Mouse (Mus musculus) embryonic fibroblast, embryonic 13.5 days (primary cell): ENCODE results near the gene Gal3st2c. TPM values are rescaled to one million over a fixed set of nuclear protein-coding genes. Genes with fewer than 3 reads are reported as not detected.

ENCODE experiments used
- H3K27ac ChIP-seq: 2 replicates; pipeline ENCODE4 v1.5.1; 2012; ENCODE audit warnings: low read length, control low read depth, inconsistent platforms; ENCODE audit not compliant: insufficient read depth
- H3K4me1 ChIP-seq: 2 replicates; pipeline ENCODE4 v1.6.1; 2011; ENCODE audit warnings: low read length; ENCODE audit not compliant: control insufficient read depth, insufficient read depth
- H3K4me3 ChIP-seq: 2 replicates; pipeline ENCODE4 v1.5.1; 2011; ENCODE audit warnings: mild to moderate bottlenecking, control low read depth, low read length; ENCODE audit not compliant: insufficient read depth
- CTCF ChIP-seq: IDR thresholded peaks from 2 replicates; pipeline ENCODE4 v1.5.1; 2011; ENCODE audit warnings: mild to moderate bottlenecking, control low read depth, low read length, moderate library complexity, borderline replicate concordance; ENCODE audit not compliant: insufficient read depth
- POLR2A ChIP-seq: IDR thresholded peaks from 2 replicates; pipeline ENCODE4 v1.6.1; 2011; ENCODE audit warnings: low read depth, mild to moderate bottlenecking, control low read depth, low read length, moderate library complexity
- polyA plus RNA-seq: library from polyadenylated mRNA; stranded (reverse); fragments of >200 nt; gene quantifications from 2 replicates; pipeline ENCODE4 v1.2.4, GENCODE M21; 2011; ENCODE audit warnings: low read depth; ENCODE audit not compliant: missing spikeins, insufficient read length

Gal3st2c gene
- polyA plus RNA-seq, 1 experiment: 0.07 TPM

DNA sequence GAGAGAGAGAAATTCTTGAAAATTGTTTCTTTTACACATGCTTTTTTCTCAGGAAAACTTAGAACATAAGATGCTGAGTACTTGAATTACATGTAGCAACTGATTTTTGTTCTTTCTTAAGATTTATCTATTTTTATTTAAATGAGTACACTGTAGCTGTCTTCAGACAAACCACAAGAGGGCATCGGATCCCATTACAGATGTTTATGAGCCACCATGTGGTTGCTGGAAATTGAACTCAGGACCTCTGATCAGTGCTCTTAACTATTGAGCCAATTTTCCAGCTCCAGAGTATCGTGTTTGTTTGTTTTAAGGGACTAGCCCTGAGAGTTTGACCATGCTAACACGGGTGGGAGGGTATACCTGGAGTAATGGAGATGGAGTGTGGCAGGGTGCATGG, 21.3 kb downstream of the Gal3st2c start:
- TF ChIP-seq POLR2A: no peak
- no peak for TF ChIP-seq CTCF

DNA sequence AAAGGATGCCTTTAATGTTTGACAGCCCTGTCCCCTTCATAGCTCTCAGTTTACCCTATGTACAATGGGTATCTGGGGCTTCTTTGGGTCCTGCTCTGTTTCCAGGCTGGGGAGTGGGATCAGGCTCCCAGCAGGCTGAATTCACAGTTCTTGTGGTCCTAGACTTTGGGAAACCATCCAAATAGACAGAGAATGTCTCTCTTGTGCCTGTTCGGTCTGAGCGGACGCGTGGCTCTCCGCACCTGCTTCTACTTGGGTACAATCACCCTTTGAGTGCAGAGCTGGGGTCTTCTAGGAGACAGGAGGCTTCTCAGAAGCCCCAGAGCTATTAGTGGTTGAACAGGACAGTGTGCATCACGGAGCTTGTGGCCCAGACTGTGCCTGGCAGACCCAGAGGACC, 29.8 kb downstream of the Gal3st2c start, which contains the start of gene Neu4:
TSS of gene Neu4 (plus strand) at position 301 of the 400 bp plus-strand sequence.
- Histone ChIP-seq H3K4me1 (no peaks in the 10 kb centered on the region), H3K27ac (no peak within 1 kb of the TSS), H3K4me3 (no peak within 1 kb of the TSS)
- TF ChIP-seq CTCF (no peak), POLR2A (no peak)

More for the DNA sequence above, 21.3 kb downstream of the Gal3st2c start:
- Histone ChIP-seq H3K4me3 (no peak overlapping the region), H3K4me1 (no peaks in the 10 kb centered on the region), H3K27ac (no peak overlapping the region)

DNA sequence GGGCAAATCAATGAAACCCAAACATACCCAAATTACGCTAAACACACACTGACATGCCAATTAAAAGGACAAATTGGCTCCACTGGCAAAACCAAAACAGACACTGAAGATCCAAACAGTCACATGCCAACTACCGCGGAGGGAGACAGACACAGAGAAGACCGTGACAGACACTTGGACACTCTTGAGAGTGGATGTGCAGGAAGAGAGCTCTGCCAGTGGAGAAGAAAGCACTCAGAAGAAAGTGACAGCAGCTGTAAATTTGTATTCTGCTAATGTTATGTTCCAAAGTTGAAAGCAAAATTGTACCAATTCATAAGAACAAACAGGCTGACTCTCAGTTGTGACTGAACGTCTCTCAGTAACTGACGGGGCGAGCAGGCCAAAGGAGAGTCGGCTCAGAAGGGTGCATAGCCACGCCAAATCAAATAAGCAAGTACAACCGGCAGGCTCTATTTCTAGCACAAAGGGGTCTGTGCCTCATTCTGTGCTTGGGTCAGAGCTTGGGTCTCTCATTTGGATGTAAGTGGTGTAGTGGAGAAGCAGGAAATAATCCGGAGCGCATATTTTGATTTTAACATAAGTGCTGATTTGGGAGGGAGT, 37.3 kb downstream of the Gal3st2c start:
- H3K4me3 ChIP-seq: no peak overlapping the region
- TF ChIP-seq POLR2A: no peak
- TF ChIP-seq CTCF: no peak
- no peaks in the 10 kb centered on the region for H3K4me1 ChIP-seq
- H3K27ac ChIP-seq: no peak overlapping the region

DNA sequence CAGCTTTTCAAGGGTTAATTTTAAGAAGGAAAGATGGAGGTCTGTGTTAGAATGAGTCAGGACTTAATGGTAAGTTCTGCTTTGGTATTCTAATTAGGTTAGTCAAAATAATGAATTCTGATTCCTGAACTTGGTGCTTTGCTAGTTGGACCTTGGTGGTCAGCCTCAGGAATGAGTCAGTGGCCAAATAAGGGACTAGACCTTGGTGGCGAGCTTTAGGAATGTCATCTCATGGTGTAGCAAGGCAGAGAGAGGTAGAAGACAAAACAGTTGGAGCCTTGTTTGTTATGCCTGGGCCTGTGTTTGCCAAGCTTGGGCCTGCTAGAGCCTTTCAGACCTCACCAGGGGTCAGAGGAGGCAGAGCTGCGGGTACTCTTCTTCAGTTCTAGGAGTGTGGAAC, 38.4 kb downstream of the Gal3st2c start:
- no peaks in the 10 kb centered on the region for H3K4me1 ChIP-seq
- no peak overlapping the region for H3K4me3 ChIP-seq
- TF ChIP-seq CTCF (no peak), POLR2A (no peak)
- H3K27ac ChIP-seq: no peak overlapping the region

DNA sequence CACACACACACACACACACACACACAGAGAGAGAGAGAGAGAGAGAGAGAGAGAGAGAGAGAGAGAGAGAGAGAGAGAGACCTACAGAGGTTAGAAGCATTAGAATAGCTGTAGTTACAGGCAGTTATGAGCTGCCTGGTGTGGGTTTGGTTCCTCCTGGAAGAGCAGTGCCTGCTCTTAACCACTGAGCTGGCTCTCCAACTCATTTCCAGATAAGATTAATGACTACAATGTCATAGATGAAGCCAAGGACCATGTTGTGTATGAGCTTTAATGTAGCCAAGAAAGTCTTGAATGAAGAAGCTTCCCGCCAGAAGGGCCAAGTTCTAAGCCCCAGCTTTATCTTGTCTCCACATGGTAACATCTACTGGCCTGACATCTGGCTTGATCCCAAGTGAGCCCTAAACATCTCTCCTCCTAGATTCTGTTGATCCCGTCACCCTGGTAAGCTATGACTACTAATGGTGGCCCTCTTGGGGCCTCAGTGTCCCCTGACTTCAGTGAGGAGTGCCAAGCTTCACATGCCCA, 42.8 kb downstream of the Gal3st2c start:
- peaks cover 3% of the 10 kb centered on the region; the same call in 1 of the 2 replicates for H3K4me1 ChIP-seq
- H3K27ac ChIP-seq: no peak overlapping the region
- H3K4me3 ChIP-seq: no peak overlapping the region
- TF ChIP-seq POLR2A: no peak
- no peak for TF ChIP-seq CTCF

DNA sequence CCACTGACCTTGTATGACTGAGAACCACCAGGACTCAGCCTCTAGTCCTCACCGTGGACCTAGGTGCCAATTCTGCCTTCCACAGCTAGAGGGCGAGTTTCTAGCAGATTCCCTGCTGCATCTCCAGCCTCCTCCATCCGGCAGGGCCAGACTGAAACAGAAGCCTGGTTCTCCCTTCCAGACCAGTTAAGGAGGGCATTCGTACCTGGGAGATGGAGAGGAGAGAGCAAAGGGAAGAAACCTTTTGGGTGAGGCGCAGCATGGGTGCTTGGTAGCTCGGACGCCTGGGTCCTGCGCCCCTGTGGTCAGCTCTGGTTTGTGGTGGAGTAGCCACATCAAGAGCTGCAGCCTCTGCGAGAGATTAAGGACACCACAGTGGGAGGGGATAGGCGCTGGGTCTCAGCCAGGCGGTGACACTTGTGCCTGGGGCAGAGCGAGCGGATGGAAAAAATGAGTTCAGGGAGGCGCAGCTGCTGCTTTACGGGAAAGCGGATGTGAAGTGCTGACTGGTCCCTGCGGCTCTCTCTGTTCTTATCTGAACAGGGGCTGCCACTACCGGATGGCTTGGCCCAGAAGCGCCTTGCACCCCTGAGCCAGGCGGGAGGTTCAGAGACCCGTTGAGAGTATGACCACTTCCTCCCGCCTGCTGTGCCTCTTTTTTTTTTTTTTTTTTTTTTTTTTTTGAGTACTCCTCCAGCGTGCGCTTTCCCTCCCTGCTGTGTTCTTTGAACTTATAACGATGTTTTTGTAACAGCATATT, 44.9 kb downstream of the Gal3st2c start:
- Histone ChIP-seq H3K4me3 (peak overlapping the region; percentile 23), H3K4me1 (peaks cover 3% of the 10 kb centered on the region; the same call in 1 of the 2 replicates), H3K27ac (no peak overlapping the region)
- TF ChIP-seq POLR2A: no peak
- peak; percentile 91 for TF ChIP-seq CTCF

GRCm38 (mm10) chr1:94040391-94040790, 50.1 kb downstream of the Gal3st2c start:
- H3K4me1 ChIP-seq: peaks cover 3% of the 10 kb centered on the region; the same call in 1 of the 2 replicates
- TF ChIP-seq CTCF: no peak
- no peak for TF ChIP-seq POLR2A
- no peak overlapping the region for H3K27ac ChIP-seq
- H3K4me3 ChIP-seq: no peak overlapping the region

DNA sequence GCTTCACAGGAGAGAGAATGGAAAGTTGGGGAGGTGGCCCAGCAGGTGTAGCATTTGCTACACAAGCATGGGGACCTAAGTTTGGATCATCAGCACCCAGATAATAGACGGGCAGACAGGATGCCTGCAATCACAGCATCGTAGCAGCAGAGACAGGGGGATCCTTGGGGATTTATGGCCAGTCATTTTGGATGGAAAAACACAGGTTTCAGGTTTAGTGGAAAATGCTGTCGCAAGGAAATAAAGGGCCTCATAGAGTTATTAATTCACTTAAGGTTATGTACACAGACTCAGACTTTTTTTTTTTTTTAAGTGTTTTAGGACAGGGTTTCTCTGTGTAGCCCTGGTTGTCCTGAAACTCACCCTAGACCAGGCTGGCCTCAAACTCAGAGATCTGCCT, 55.2 kb downstream of the Gal3st2c start:
- TF ChIP-seq CTCF (no peak), POLR2A (no peak)
- no peak overlapping the region for H3K27ac ChIP-seq
- no peak overlapping the region for H3K4me3 ChIP-seq
- no peaks in the 10 kb centered on the region for H3K4me1 ChIP-seq

- Histone ChIP-seq H3K27ac (no peak overlapping the region), H3K4me3 (no peak overlapping the region), H3K4me1 (no peaks in the 10 kb centered on the region)
- TF ChIP-seq CTCF (no peak), POLR2A (no peak)
These were observed 56.2 kb downstream of the Gal3st2c start for GRCm38 (mm10) chr1:94046544-94046943.

- TF ChIP-seq POLR2A (no peak), CTCF (no peak)
- Histone ChIP-seq H3K4me1 (no peaks in the 10 kb centered on the region), H3K4me3 (no peak overlapping the region), H3K27ac (no peak overlapping the region)
These were observed 60.8 kb downstream of the Gal3st2c start for GRCm38 (mm10) chr1:94051104-94051503.

GRCm38 (mm10) chr1:94052373-94052772, 62.1 kb downstream of the Gal3st2c start, which contains the start of gene Pdcd1:
TSS of gene Pdcd1 (minus strand) at chr1:94052553.
- Histone ChIP-seq H3K4me1 (no peaks in the 10 kb centered on the region), H3K4me3 (no peak within 1 kb of the TSS), H3K27ac (no peak within 1 kb of the TSS)
- TF ChIP-seq POLR2A (no peak), CTCF (no peak)
